10 mouse cellular contexts compared by ENCODE assay signal in genomic region chr2:170442535-170442934, GRCm38 (mm10). TPM values are rescaled to one million over a fixed set of nuclear protein-coding genes. Genes with fewer than 3 reads are reported as not detected.
DNase-seq lines count a peak whose midpoint lies in the region; ATAC-seq and TF ChIP-seq lines count a peak whose summit lies in the region.
"Had no signal": no experiment of that assay in that cellular context is flagged by ENCODE, and none has a peak within 500 bp of the region (broad histone marks: within the 10 kb centered on the region; RNA-seq: fewer than 3 reads in every experiment).

No protein-coding gene starts in this region.

- no peak overlapping the region for H3K9ac ChIP-seq in intestine, postnatal 0 days (ENCODE audit: low read depth, low read length)
- H3K9ac ChIP-seq in intestine, embryonic 16.5 days (ENCODE audit: low read depth, low read length), result no peak overlapping the region
- H3K9ac ChIP-seq in stomach, postnatal 0 days (ENCODE audit: low read length), result no peak overlapping the region
- H3K9ac ChIP-seq in hindbrain, embryonic 16.5 days (ENCODE audit: low read depth, low read length), result no peak overlapping the region
- H3K9ac ChIP-seq: neural tube, embryonic 12.5 days had no signal

- peak; percentile 41 for DNase-seq in 3134 (ENCODE audit: extremely low read depth, insufficient read length, low spot score)
- peak; percentile 67 for DNase-seq in ES-CJ7 (ENCODE audit: low read depth, low spot score)
- peak; percentile 60 for DNase-seq in stomach, postnatal 0 days (ENCODE audit: low spot score)
- DNase-seq in ovary, postnatal 36 days (ENCODE audit: low spot score), result no peak

- TF ChIP-seq EP300 in stomach, postnatal 0 days (optimal IDR thresholded peaks at IDR 0.05), result no peak

- TF ChIP-seq CTCF in intestine, postnatal 0 days (IDR thresholded peaks at IDR 0.05; ENCODE audit: low read depth), result peak; percentile 62
- TF ChIP-seq CTCF in stomach, postnatal 0 days (IDR thresholded peaks at IDR 0.05; ENCODE audit: low read depth), result peak; percentile 66

- WGBS in intestine, postnatal 0 days, result 75% methylated on average over 3 of the region's 3 CpGs
- WGBS in intestine, embryonic 16.5 days, result 74% methylated on average over 3 of the region's 3 CpGs
- WGBS in stomach, postnatal 0 days, result 70% methylated on average over 3 of the region's 3 CpGs
- 83% methylated on average over 3 of the region's 3 CpGs for WGBS in hindbrain, embryonic 16.5 days

- no peak overlapping the region for H3K4me2 ChIP-seq in intestine, postnatal 0 days (replicated peaks; ENCODE audit: low read depth)
- H3K4me2 ChIP-seq in intestine, embryonic 16.5 days (ENCODE audit: low read depth, low read length), result no peak overlapping the region
- no peak overlapping the region for H3K4me2 ChIP-seq in stomach, postnatal 0 days (replicated peaks; ENCODE audit: low read depth)
- H3K4me2 ChIP-seq in hindbrain, embryonic 16.5 days (ENCODE audit: low read length), result no peak overlapping the region
- H3K4me2 ChIP-seq: neural tube, embryonic 12.5 days had no signal

- H3K9me3 ChIP-seq in intestine, postnatal 0 days (ENCODE audit: control insufficient read depth), result no peaks in the 10 kb centered on the region
- H3K9me3 ChIP-seq in intestine, embryonic 16.5 days (ENCODE audit: control insufficient read depth, low read length), result no peaks in the 10 kb centered on the region
- no peaks in the 10 kb centered on the region for H3K9me3 ChIP-seq in stomach, postnatal 0 days (ENCODE audit: control insufficient read depth, low read length)
- no peaks in the 10 kb centered on the region for H3K9me3 ChIP-seq in hindbrain, embryonic 16.5 days (ENCODE audit: control insufficient read depth, low read length)
- H3K9me3 ChIP-seq: neural tube, embryonic 12.5 days had no signal

- H3K4me1 ChIP-seq in intestine, postnatal 0 days (replicated peaks; ENCODE audit: control insufficient read depth, insufficient read depth, low read length), result no peaks in the 10 kb centered on the region
- H3K4me1 ChIP-seq in intestine, embryonic 16.5 days (ENCODE audit: control insufficient read depth, insufficient read depth, low read length), result no peaks in the 10 kb centered on the region
- peaks cover 2% of the 10 kb centered on the region for H3K4me1 ChIP-seq in stomach, postnatal 0 days (replicated peaks; ENCODE audit: control insufficient read depth, insufficient read depth)
- peaks cover 5% of the 10 kb centered on the region for H3K4me1 ChIP-seq in hindbrain, embryonic 16.5 days (ENCODE audit: control insufficient read depth, insufficient read depth, low read depth, low read length)
- H3K4me1 ChIP-seq: neural tube, embryonic 12.5 days had no signal

- H3K4me3 ChIP-seq in intestine, postnatal 0 days (ENCODE audit: low read depth, low read length), result no peak overlapping the region
- no peak overlapping the region for H3K4me3 ChIP-seq in intestine, embryonic 16.5 days (ENCODE audit: low read length)
- no peak overlapping the region for H3K4me3 ChIP-seq in stomach, postnatal 0 days (ENCODE audit: low read depth, low read length)
- no peak overlapping the region for H3K4me3 ChIP-seq in hindbrain, embryonic 16.5 days (ENCODE audit: low read length)
- H3K4me3 ChIP-seq: neural tube, embryonic 12.5 days had no signal

- H3K27me3 ChIP-seq in intestine, postnatal 0 days (replicated peaks; ENCODE audit: control insufficient read depth, insufficient read depth, low read length), result no peaks in the 10 kb centered on the region
- no peaks in the 10 kb centered on the region; the same call in 1 of the 2 replicates for H3K27me3 ChIP-seq in intestine, embryonic 16.5 days (replicated peaks; ENCODE audit: control insufficient read depth, insufficient read depth, low read length)
- H3K27me3 ChIP-seq in stomach, postnatal 0 days (ENCODE audit: control insufficient read depth, insufficient read depth, low read length), result no peaks in the 10 kb centered on the region
- H3K27me3 ChIP-seq in hindbrain, embryonic 16.5 days (replicated peaks; ENCODE audit: control insufficient read depth, insufficient read depth, low read length), result no peaks in the 10 kb centered on the region
- H3K27me3 ChIP-seq: neural tube, embryonic 12.5 days had no signal

- ATAC-seq in intestine, postnatal 0 days, result no peak
- ATAC-seq in intestine, embryonic 16.5 days, result no peak
- ATAC-seq in granulocyte monocyte progenitor cell, adult 5-6 weeks (replicated peaks; ENCODE audit: poor library complexity, severe bottlenecking), result peak; percentile 68; the same call in 1 of the 2 replicates
- no peak for ATAC-seq in stomach, postnatal 0 days (ENCODE audit: low FRiP score, low TSS enrichment)
- ATAC-seq in hindbrain, embryonic 16.5 days, result no peak

- no peak overlapping the region for H3K27ac ChIP-seq in intestine, postnatal 0 days (ENCODE audit: low read depth, low read length)
- no peak overlapping the region for H3K27ac ChIP-seq in intestine, embryonic 16.5 days (ENCODE audit: low read length)
- no peak overlapping the region for H3K27ac ChIP-seq in stomach, postnatal 0 days (replicated peaks)
- H3K27ac ChIP-seq in hindbrain, embryonic 16.5 days (ENCODE audit: low read depth, low read length), result no peak overlapping the region
- H3K27ac ChIP-seq: neural tube, embryonic 12.5 days had no signal

- H3K36me3 ChIP-seq in intestine, postnatal 0 days (ENCODE audit: control insufficient read depth, insufficient read depth), result no peaks in the 10 kb centered on the region
- no peaks in the 10 kb centered on the region for H3K36me3 ChIP-seq in intestine, embryonic 16.5 days (ENCODE audit: control insufficient read depth, insufficient read depth, low read length)
- no peaks in the 10 kb centered on the region for H3K36me3 ChIP-seq in stomach, postnatal 0 days (ENCODE audit: control insufficient read depth, insufficient read depth, low read length)
- H3K36me3 ChIP-seq in hindbrain, embryonic 16.5 days (ENCODE audit: control insufficient read depth, insufficient read depth, low read length), result no peaks in the 10 kb centered on the region
- H3K36me3 ChIP-seq: neural tube, embryonic 12.5 days had no signal

RNA-seq across cellular contexts. Expression of gene Bcas1, which starts 14.9 kb away (rescaled TPM):
- 4.7 and 5.6 TPM in 2 replicates for polyA plus RNA-seq in intestine, postnatal 0 days (2015; fragmentation: Nextera tagmentation; extraction: Ambion mirVana)
- 9.5 and 12.1 TPM in 2 replicates for polyA plus RNA-seq in intestine, embryonic 16.5 days (2015; fragmentation: Nextera tagmentation; extraction: Ambion mirVana)
- not detected in 2 replicates for total RNA-seq in granulocyte monocyte progenitor cell, adult 5-6 weeks (2014; fragmentation: Nextera tagmentation)
- 0.30 and 0.41 TPM in 2 replicates for total RNA-seq in granulocyte monocyte progenitor cell, adult 5-6 weeks (2017)
- 33.0 and 34.7 TPM in 2 replicates for polyA plus RNA-seq in stomach, postnatal 0 days (2015; fragmentation: Nextera tagmentation; extraction: Ambion mirVana)
- polyA plus RNA-seq in hindbrain, embryonic 16.5 days (2015; fragmentation: Nextera tagmentation; extraction: Ambion mirVana), result 16.7 and 20.0 TPM in 2 replicates

RNA-seq across cellular contexts. Expression of gene Pfdn4, which starts 53.7 kb away (rescaled TPM):
- polyA plus RNA-seq in intestine, postnatal 0 days (2015; fragmentation: Nextera tagmentation; extraction: Ambion mirVana), result 54.6 and 58.3 TPM in 2 replicates
- polyA plus RNA-seq in intestine, embryonic 16.5 days (2015; fragmentation: Nextera tagmentation; extraction: Ambion mirVana), result 46.6 and 48.5 TPM in 2 replicates
- 52.7 and 59.1 TPM in 2 replicates for total RNA-seq in granulocyte monocyte progenitor cell, adult 5-6 weeks (2014; fragmentation: Nextera tagmentation)
- total RNA-seq in granulocyte monocyte progenitor cell, adult 5-6 weeks (2017), result 58.7 and 82.4 TPM in 2 replicates
- polyA plus RNA-seq in stomach, postnatal 0 days (2015; fragmentation: Nextera tagmentation; extraction: Ambion mirVana), result 55.6 and 61.8 TPM in 2 replicates
- polyA plus RNA-seq in hindbrain, embryonic 16.5 days (2015; fragmentation: Nextera tagmentation; extraction: Ambion mirVana), result 99.8 and 124 TPM in 2 replicates

RNA-seq across cellular contexts. Expression of gene Cyp24a1, which starts 54.4 kb away (rescaled TPM):
- polyA plus RNA-seq in intestine, postnatal 0 days (2015; fragmentation: Nextera tagmentation; extraction: Ambion mirVana), result not detected in 2 replicates
- not detected in 2 replicates for polyA plus RNA-seq in intestine, embryonic 16.5 days (2015; fragmentation: Nextera tagmentation; extraction: Ambion mirVana)
- total RNA-seq in granulocyte monocyte progenitor cell, adult 5-6 weeks (2014; fragmentation: Nextera tagmentation), result not detected in 2 replicates
- total RNA-seq in granulocyte monocyte progenitor cell, adult 5-6 weeks (2017), result not detected in 2 replicates
- polyA plus RNA-seq in stomach, postnatal 0 days (2015; fragmentation: Nextera tagmentation; extraction: Ambion mirVana), result not detected in 2 replicates
- 0.08 and 0.10 TPM in 2 replicates for polyA plus RNA-seq in hindbrain, embryonic 16.5 days (2015; fragmentation: Nextera tagmentation; extraction: Ambion mirVana)
- total RNA-seq: layer of hippocampus, adult 18-20 months had no signal
